Mouse (Mus musculus): ENCODE data around the gene Srp72. TPM values are rescaled to one million over a fixed set of nuclear protein-coding genes. Genes with fewer than 3 reads are reported as not detected.

Srp72 gene
- polyA plus RNA-seq (2015; fragmentation: Nextera tagmentation; extraction: Ambion mirVana) = 79.0 and 81.3 TPM in 2 replicates

- peak within 1 kb of the TSS; percentile 72 for H3K4me3 ChIP-seq
- no peaks in the 10 kb centered on the region for H3K9me3 ChIP-seq
- H3K4me2 ChIP-seq (replicated peaks) = peak within 1 kb of the TSS; percentile 76
- peaks cover 19% of the 10 kb centered on the region for H3K36me3 ChIP-seq
- no peaks in the 10 kb centered on the region for H3K27me3 ChIP-seq
- ATAC-seq (replicated peaks) = peak; percentile 96
- WGBS = under 1% methylated on average over 60 of the region's 60 CpGs
- H3K9ac ChIP-seq (replicated peaks) = peak within 1 kb of the TSS; percentile 77
- peak within 1 kb of the TSS; percentile 84 for H3K27ac ChIP-seq (replicated peaks)
- peaks cover 22% of the 10 kb centered on the region for H3K4me1 ChIP-seq
Observed at GRCm38 (mm10) chr5:76974554-76975285, at the start of gene Srp72. Gene Srp72 (plus strand): TSS chr5:76974683.

- WGBS = 90% methylated on average over 16 of the region's 16 CpGs
- Histone ChIP-seq H3K4me1 (no peaks in the 10 kb centered on the region), H3K27me3 (no peaks in the 10 kb centered on the region), H3K9me3 (no peaks in the 10 kb centered on the region), H3K9ac (replicated peaks) (no peak overlapping the region), H3K27ac (replicated peaks) (no peak overlapping the region), H3K4me2 (replicated peaks) (no peak overlapping the region), H3K36me3 (peaks cover 20% of the 10 kb centered on the region), H3K4me3 (no peak overlapping the region)
- ATAC-seq (replicated peaks) = no peak
Observed at GRCm38 (mm10) chr5:76928124-76928832, 46.2 kb upstream of the Srp72 start.

- H3K4me1 ChIP-seq = no peaks in the 10 kb centered on the region
- no peaks in the 10 kb centered on the region for H3K27me3 ChIP-seq
- H3K4me2 ChIP-seq (replicated peaks) = no peak overlapping the region
- no peak for ATAC-seq (replicated peaks)
- no peak overlapping the region for H3K9ac ChIP-seq (replicated peaks)
- 88% methylated on average over 7 of the region's 7 CpGs for WGBS
- H3K36me3 ChIP-seq = peaks cover 20% of the 10 kb centered on the region
- H3K9me3 ChIP-seq = no peaks in the 10 kb centered on the region
- H3K27ac ChIP-seq (replicated peaks) = no peak overlapping the region
- no peak overlapping the region for H3K4me3 ChIP-seq
Observed at GRCm38 (mm10) chr5:76929180-76929877, 45.2 kb upstream of the Srp72 start.

DNA sequence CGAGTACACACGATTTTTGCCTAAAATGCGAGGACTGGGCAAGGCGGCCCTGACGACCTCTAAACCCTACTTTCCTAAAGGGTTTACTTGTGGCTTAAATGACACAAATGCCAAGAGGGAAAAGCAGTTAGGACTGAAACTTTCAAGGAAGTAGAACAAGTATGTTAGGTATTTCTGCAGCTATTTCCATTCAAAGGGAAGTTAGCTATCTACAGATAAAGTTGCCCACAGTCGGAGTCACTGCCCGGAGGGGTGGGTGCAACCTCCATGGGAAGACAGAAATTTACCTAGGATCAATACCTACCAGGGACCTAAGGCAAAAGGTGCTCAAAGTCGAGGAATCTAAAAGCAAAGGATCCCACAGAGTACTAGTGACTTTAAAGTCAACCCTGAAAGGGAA lies 34.8 kb upstream of the Srp72 start:
- H3K27me3 ChIP-seq = no peaks in the 10 kb centered on the region
- H3K4me2 ChIP-seq (replicated peaks) = no peak overlapping the region
- whole genome bisulfite sequencing = 96% methylated on average over 8 of the region's 8 CpGs
- H3K4me1 ChIP-seq = no peaks in the 10 kb centered on the region
- H3K36me3 ChIP-seq = 0 out of 2 replicates have a peak, but pooled peaks cover 4% of the 10 kb centered on the region
- no peak overlapping the region for H3K27ac ChIP-seq (replicated peaks)
- no peaks in the 10 kb centered on the region for H3K9me3 ChIP-seq
- H3K9ac ChIP-seq (replicated peaks) = no peak overlapping the region
- no peak overlapping the region for H3K4me3 ChIP-seq
- ATAC-seq (replicated peaks) = no peak

GRCm38 (mm10) chr5:76941975-76942374 lies 32.5 kb upstream of the Srp72 start:
- Histone ChIP-seq H3K9ac (replicated peaks) (no peak overlapping the region), H3K9me3 (no peaks in the 10 kb centered on the region), H3K4me3 (no peak overlapping the region), H3K4me2 (replicated peaks) (no peak overlapping the region), H3K27ac (replicated peaks) (no peak overlapping the region), H3K36me3 (0 out of 2 replicates have a peak, but pooled peaks cover 4% of the 10 kb centered on the region), H3K4me1 (no peaks in the 10 kb centered on the region), H3K27me3 (no peaks in the 10 kb centered on the region)
- WGBS = 95% methylated on average over 4 of the region's 4 CpGs
- no peak for ATAC-seq (replicated peaks)

DNA sequence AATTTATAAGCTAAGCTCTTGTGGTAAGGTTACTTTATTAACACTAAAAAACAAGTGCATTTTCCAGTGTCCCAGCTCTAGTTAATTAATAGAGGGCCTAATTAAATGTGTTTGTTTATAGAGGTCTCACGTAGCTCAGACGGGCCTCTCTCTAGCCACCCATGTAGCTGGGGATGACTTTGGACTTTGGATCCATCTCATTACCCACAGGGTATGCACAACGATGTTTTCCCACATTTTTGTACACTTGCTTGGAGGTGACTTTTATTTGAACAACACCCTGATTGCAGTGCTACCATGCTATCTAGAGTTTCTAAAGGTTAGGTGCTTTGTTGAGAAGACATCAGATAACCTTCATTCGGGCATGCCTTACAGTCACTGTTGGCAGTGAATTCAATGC lies 32.0 kb upstream of the Srp72 start:
- Histone ChIP-seq H3K4me2 (replicated peaks) (no peak overlapping the region), H3K4me3 (no peak overlapping the region), H3K27ac (replicated peaks) (no peak overlapping the region), H3K9ac (replicated peaks) (no peak overlapping the region), H3K9me3 (no peaks in the 10 kb centered on the region), H3K4me1 (no peaks in the 10 kb centered on the region), H3K36me3 (0 out of 2 replicates have a peak, but pooled peaks cover 4% of the 10 kb centered on the region), H3K27me3 (no peaks in the 10 kb centered on the region)
- no peak for ATAC-seq (replicated peaks)
- WGBS = 79% methylated on average over 4 of the region's 4 CpGs

- Histone ChIP-seq H3K27me3 (no peaks in the 10 kb centered on the region), H3K4me3 (no peak overlapping the region), H3K27ac (replicated peaks) (no peak overlapping the region), H3K4me1 (peaks cover 8% of the 10 kb centered on the region), H3K4me2 (replicated peaks) (no peak overlapping the region), H3K9ac (replicated peaks) (no peak overlapping the region), H3K9me3 (no peaks in the 10 kb centered on the region), H3K36me3 (no peaks in the 10 kb centered on the region)
- no peak for ATAC-seq (replicated peaks)
- WGBS = 73% methylated on average over 6 of the region's 6 CpGs
Observed at GRCm38 (mm10) chr5:76944965-76945677, 29.4 kb upstream of the Srp72 start.

DNA sequence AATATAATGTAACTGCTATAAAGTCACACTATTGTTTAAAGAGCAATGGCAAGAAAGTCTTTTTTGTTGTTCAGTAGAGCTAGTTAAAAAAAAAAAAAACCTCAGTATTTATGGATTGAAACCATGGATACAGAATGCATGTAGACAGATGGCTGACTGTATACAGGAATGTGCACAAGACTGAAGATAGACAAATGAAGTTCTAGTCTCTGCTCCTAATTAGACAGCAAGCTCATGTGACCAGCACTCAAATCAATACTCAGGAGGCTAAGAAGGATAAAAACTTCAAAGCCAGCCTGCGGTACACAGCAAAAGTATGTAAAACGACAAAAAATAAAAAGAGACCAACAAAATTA lies 28.8 kb upstream of the Srp72 start:
- Histone ChIP-seq H3K27me3 (no peaks in the 10 kb centered on the region), H3K27ac (replicated peaks) (no peak overlapping the region), H3K4me1 (peaks cover 13% of the 10 kb centered on the region), H3K36me3 (no peaks in the 10 kb centered on the region), H3K4me3 (no peak overlapping the region), H3K9me3 (no peaks in the 10 kb centered on the region), H3K4me2 (replicated peaks) (no peak overlapping the region), H3K9ac (replicated peaks) (no peak overlapping the region)
- ATAC-seq (replicated peaks) = no peak
- WGBS = 46% methylated on average over 2 of the region's 2 CpGs

DNA sequence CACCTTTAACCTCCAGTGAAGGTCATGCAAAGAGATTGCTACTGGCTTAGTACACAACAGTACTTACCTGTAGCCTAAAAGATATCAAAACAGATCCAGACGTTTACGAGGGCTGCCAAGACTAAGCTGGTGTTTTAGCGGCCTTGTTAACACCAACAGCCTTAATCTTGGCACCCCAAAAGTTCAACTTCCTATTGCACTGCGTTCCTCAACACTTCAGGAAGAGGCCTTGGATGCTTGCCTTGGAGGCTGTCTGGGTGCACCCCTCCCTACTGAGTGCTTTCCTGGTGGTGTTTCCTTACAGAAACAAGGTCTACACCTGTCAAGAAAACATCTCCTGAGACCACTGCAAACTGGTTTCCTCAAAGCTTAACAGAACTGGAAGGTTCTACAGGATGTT lies 27.3 kb upstream of the Srp72 start:
- Histone ChIP-seq H3K4me2 (replicated peaks) (no peak overlapping the region), H3K9ac (replicated peaks) (no peak overlapping the region), H3K9me3 (no peaks in the 10 kb centered on the region), H3K27ac (replicated peaks) (no peak overlapping the region), H3K4me1 (peaks cover 18% of the 10 kb centered on the region), H3K4me3 (no peak overlapping the region), H3K36me3 (no peaks in the 10 kb centered on the region), H3K27me3 (no peaks in the 10 kb centered on the region)
- no peak for ATAC-seq (replicated peaks)
- 87% methylated on average over 4 of the region's 4 CpGs for WGBS

DNA sequence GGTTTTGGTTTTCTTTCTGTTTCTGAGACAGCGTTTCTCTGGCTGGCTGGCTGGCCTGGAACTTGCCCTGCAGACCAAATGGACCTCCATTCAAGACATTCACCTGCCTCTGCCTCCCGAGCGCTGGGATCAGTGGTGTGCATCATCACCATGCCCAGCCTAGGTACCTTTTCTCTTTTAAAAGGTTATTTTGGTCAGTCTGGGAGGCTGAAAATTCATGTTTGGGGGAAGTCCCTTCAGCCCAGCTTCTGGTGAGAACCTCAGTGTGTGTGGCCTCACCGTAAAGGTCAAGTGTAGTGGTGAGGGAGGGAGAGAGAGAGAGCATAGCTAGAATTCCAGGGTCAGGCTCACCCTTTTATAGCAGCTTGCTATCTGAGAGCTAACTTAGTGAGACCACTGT lies 26.7 kb upstream of the Srp72 start:
- 94% methylated on average over 4 of the region's 4 CpGs for WGBS
- no peaks in the 10 kb centered on the region for H3K9me3 ChIP-seq
- H3K9ac ChIP-seq (replicated peaks) = no peak overlapping the region
- peaks cover 24% of the 10 kb centered on the region for H3K4me1 ChIP-seq
- H3K27me3 ChIP-seq = no peaks in the 10 kb centered on the region
- H3K27ac ChIP-seq (replicated peaks) = no peak overlapping the region
- no peak overlapping the region for H3K4me3 ChIP-seq
- ATAC-seq (replicated peaks) = no peak
- H3K36me3 ChIP-seq = no peaks in the 10 kb centered on the region
- H3K4me2 ChIP-seq (replicated peaks) = no peak overlapping the region

DNA sequence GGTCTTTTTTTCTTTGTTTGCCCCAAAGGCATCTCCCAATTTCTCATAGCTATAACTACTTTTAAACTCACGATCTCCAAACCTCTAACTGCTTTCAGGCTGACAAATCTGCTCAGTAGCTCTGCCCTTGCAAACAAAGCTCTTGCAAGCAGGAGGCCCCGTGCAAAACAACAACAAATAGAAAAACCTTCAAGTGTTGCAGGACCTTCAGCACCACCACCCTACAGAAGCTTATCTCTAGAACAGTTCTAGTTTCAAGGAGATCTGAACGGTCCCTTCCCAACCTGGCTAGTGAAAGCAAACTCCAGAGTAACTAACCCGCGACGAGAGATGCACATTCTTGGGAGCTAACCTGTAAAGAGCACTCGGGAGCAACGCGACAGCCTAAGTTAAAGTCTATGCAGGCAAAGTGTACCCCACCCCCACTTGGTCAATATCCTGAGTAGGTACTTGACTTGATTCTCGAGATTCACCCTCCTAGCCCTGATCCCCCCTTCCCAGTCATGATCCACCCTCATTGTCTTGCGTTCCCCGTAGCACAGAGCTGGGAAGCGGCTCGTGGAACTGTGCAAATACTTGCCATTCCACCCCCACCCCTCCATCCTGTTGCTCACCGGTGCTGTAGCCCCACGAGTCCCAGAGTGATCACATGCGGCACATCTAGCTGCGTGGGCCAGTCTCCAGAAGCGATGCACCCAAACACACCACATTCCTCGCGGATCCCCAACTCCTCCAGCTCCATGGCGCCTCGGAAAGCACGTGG lies 24.0 kb upstream of the Srp72 start:
- no peaks in the 10 kb centered on the region for H3K36me3 ChIP-seq
- no peaks in the 10 kb centered on the region for H3K9me3 ChIP-seq
- no peak; the same call in 1 of the 2 replicates for ATAC-seq (replicated peaks)
- no peaks in the 10 kb centered on the region for H3K27me3 ChIP-seq
- peak overlapping the region; percentile 81 for H3K4me2 ChIP-seq (replicated peaks)
- H3K9ac ChIP-seq (replicated peaks) = peak overlapping the region; percentile 64
- H3K4me1 ChIP-seq = peaks cover 34% of the 10 kb centered on the region
- under 1% methylated on average over 24 of the region's 24 CpGs for WGBS
- H3K27ac ChIP-seq (replicated peaks) = peak overlapping the region; percentile 89
- peak overlapping the region; percentile 67 for H3K4me3 ChIP-seq
